Mouse (Mus musculus): ENCODE measurements at regions not wholly inside any gene's neighbourhood (a gene's known extent, or its start where the extent isn't known, plus 50 kb on each side); places are given as distances from the start of the nearest gene placed in this dataset.

GRCm38 (mm10) chr11:84637268-84637667 is 111.9 kb upstream of the Lhx1 start:
- no peak for DNase-seq (ENCODE audit: low read depth)

DNA sequence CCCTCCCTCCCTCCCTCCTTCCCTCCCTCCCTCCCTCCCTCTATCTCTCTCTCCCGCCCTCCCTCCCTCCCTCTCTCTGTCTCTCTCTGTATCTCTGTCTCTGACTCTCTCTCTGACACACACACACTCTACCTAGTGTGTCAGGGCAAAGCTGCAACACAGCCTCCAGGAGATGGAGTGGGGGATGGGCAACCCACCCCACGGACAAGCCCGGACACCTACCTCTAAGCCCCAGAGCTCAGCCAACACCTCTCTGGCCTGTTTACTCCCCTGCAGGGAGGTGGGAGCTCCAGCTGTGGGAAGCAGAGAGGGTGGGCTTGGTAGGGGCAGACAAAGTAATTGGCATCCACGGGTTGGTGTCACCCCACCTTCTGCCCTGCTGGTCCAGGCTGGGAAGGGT is 109.7 kb upstream of the Lhx1 start:
- DNase-seq (ENCODE audit: low read depth) = no peak

GRCm38 (mm10) chr11:84633300-84633699 is 108.0 kb upstream of the Lhx1 start:
- DNase-seq (ENCODE audit: low read depth) = no peak

DNA sequence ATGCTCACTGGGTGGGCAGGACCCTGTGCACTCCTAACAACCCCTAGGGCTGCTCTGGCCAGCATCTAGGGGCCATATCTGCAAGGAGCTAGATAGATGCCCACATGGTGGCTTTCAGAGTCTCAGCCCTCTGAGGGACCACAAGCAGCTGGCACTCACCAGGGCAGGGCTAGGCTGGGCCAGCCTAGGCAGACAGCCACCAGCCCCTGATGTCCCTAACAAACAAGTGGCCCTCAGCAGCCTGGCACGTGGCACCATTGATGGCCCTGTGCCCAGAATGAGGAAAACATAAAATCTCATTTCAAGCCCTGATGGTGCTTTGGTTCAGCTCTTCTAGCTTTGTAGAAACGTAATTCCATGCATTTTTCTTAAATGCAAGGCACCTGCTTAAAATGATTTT is 102.8 kb upstream of the Lhx1 start:
- DNase-seq (ENCODE audit: low read depth) = no peak

GRCm38 (mm10) chr11:84627685-84628084 is 102.3 kb upstream of the Lhx1 start:
- no peak for DNase-seq (ENCODE audit: low read depth)

DNA sequence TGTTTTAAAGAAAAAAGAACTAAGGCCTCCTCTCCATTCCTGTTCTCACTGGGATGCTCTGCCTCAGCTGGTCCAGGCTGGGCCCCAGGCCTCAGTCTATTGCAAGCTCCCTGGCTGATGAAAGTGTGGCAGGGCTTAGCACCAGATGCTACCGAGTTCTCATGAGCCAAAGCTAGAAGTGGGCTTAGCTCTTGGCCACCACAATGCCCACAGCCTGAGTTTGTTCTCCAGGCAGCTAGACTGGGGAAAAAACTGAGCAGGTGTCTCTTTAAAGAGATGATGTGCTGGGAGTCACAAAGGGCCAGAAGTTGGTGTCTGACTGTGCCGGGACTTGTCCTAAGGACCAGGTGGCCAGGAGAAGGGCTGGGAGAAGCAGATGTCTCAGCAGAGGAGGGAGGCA is 101.9 kb upstream of the Lhx1 start:
- no peak for DNase-seq (ENCODE audit: low read depth)

GRCm38 (mm10) chr11:84624100-84624499 is 98.8 kb upstream of the Lhx1 start:
- no peak for DNase-seq (ENCODE audit: low read depth)

- DNase-seq (ENCODE audit: low read depth) = no peak
Observed at GRCm38 (mm10) chr11:84619713-84620112, 94.4 kb upstream of the Lhx1 start.

GRCm38 (mm10) chr11:84618576-84618975 is 93.2 kb upstream of the Lhx1 start:
- no peak for DNase-seq (ENCODE audit: low read depth)

- peak; percentile 17 for DNase-seq (ENCODE audit: low read depth)
Observed at GRCm38 (mm10) chr11:84612982-84613720, 87.8 kb upstream of the Lhx1 start.

GRCm38 (mm10) chr11:84611625-84611879 is 86.2 kb upstream of the Lhx1 start:
- DNase-seq (ENCODE audit: low read depth) = no peak

DNA sequence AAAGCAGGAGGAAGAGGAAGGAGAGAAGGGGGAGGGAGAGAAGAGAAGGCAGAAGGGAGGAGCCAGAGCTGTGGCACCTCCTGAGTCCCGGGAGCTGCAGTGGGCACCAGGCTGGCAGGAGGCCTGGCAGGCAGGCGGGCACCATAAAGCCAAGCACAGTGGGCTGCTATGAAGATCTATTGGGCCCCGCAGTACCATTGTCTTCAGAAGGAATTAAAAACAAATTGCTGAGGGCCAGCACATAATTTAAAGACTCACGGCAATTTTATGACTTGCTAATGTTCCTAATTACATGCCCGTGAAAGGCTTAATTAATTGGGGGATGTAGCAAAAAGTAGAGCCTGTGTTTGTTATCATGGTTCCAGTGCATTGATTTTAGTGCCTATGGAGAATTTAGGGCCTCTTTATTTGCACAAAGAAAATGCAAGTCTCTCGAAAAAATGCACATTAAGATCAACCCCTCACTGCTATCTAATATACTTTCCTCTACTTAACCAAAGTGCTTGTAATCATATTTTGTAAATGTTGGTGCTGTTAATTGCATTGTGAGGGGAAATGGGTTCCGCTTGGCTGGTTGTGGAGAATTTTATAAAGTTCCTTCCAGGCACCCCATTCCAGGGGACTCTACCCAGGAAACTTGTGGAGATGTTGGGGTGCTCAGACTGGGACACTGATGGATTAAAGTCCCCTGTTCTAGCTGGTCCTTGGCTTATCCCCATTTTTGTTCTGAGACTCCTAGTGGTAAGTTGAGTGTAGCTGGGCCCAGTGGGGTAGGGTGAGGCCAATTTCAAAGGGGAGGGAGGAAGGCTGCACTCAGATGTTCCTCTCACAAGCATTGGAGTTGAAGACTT is 85.7 kb upstream of the Lhx1 start:
- no peak for DNase-seq (ENCODE audit: low read depth)

- no peak for DNase-seq (ENCODE audit: low read depth)
Observed at GRCm38 (mm10) chr11:84604781-84605180, 79.4 kb upstream of the Lhx1 start.

- no peak for DNase-seq (ENCODE audit: low read depth)
Observed at GRCm38 (mm10) chr11:84599267-84599841, 74.0 kb upstream of the Lhx1 start.

DNA sequence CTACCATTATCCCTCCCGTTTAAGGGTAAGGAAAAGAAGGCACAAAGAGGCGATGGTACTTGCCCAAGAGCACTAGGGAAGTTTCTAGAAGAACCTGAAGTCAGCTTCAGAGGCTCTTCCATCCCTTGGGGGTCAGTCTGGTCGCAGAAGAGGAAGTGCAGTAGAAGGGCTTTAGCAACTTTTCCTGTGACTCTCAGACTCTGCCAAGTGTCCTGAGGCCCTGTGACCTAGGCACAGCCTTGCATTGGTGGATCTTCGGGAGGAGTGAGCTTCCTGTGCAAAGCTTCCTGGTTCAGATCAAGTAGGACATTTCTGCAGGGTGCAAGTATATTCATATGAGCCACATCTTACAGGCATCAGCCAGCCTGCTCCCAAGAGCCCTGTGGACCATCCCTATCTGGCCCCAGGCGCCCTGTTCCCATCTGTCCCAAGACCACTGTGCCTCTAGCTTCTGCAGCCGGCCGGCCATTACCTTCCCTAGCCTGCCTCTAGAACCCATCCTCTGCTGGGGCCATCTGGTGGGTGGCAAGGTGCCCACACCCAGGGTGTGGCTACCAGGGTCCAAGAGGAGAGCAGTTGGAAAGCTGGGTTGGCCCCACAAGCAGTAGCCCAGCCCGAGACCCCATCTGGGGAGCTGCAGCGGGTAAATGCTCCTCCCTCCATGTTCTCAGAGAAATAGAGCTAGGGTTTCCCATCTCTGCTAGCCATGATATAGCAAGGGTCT is 72.4 kb upstream of the Lhx1 start:
- DNase-seq (ENCODE audit: low read depth) = no peak

DNA sequence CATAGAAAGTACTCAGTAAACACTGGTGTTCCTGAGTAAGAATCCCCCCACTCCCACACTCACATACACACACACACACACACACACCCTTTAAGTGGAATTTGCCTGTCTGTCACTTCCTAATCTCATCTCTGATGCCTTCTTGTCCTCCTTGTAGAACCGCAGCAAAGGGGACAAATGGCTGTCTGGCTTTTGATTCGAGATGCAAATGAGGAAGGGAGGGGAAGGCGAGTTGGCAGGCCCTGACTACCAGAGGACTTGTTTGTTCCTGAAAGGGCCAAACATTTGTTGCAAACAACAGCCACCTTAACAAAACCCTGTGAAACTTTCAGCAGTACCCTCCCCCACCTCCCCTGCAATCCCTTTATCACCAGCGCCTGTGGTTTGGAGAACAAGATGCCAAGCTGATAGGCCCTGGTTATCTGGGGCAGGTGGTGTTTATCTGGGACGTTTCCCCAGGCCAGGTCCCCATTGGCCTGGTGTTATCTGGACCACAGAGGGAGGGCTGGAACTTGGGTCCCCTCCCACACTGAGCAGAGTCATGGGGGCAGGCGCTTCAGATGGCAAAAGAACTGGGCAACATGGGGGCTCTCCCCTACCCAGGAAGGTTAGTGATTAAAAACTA is 67.5 kb upstream of the Lhx1 start:
- no peak for DNase-seq (ENCODE audit: low read depth)

DNA sequence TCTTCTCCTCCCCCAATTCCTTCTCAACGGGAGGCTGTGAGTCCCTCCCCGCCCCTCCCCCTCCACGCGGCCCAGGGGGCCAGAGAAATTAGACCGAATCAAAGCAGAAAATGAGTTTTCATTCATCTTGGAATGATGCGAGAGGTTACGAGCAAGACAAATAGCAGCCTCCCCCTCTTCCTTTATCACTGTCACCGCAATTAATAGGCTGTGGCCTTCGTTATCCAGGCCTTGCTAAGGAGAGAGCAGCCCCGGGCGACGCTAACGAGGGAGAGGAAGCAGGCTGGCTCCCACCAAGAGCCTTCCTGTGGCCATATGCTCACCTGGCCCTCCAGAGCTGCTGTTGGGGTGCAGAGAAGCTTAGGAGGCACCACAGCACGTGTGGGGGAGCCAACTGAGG is 61.8 kb upstream of the Lhx1 start:
- DNase-seq (ENCODE audit: low read depth) = no peak

DNA sequence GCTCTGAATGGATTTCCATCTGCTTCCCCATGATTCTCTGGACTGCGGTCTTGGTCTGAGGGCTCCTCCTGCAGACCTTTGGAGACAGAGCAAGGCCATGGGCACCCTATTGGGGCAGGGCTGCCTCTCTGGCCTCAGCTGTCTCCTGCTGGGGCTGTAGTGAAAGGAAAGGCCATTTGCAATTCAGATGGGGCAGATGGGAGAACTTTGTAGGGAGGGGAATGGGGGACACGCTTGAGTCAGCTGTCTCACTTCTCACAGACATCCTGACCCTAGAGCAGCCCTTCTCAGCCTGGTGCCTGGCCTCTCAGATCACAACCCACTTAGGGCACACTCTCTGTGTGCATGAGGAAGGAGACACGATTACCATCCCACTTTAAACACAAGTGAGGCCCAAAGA is 60.3 kb upstream of the Lhx1 start:
- DNase-seq (ENCODE audit: low read depth) = no peak

- DNase-seq (ENCODE audit: low read depth) = no peak
Observed at GRCm38 (mm10) chr11:84578805-84579541, 53.6 kb upstream of the Lhx1 start.
